Mouse (Mus musculus): ENCODE measurements around the gene Soat2.

DNA sequence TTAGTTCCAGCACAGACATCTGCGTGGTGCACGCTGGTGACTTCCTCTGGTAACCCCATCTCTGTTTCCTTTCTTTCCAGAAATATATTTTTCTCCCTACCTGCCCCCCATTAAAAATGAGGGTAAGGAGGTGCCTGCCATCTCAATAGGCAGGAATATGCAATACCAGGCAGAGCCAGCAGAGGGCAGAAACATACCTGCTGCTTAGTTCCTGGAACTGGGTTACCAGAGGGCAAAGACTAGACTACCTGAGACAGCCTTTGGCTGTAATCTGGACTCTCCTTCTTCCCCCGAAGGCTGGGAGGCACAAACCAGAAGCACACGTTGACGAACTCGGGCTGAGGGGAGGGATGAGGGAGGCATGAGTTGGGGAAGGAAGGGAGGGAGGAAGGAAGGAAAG, 28.0 kb downstream of the Soat2 start:
- TF ChIP-seq CTCF (IDR thresholded peaks at IDR 0.05; ENCODE audit: borderline replicate concordance, extremely low read depth, insufficient read depth, insufficient read length) (peak; percentile 81; the same call in 1 of the 2 replicates), POLR2A (IDR thresholded peaks at IDR 0.05; ENCODE audit: borderline replicate concordance, extremely low read depth, insufficient read depth, insufficient read length, poor library complexity, severe bottlenecking) (no peak)

Measured in brain, embryonic 14.5 days (tissue).